Mouse (Mus musculus): ENCODE measurements around the gene Wdhd1. TPM values are rescaled to one million over a fixed set of nuclear protein-coding genes. Genes with fewer than 3 reads are reported as not detected.
A peak's percentile ranks its signal among the peaks of the same experiment; 100 is the strongest.

The Wdhd1 gene
- total RNA-seq, 1 experiment from 2014 or later, result 4.8 TPM

DNA sequence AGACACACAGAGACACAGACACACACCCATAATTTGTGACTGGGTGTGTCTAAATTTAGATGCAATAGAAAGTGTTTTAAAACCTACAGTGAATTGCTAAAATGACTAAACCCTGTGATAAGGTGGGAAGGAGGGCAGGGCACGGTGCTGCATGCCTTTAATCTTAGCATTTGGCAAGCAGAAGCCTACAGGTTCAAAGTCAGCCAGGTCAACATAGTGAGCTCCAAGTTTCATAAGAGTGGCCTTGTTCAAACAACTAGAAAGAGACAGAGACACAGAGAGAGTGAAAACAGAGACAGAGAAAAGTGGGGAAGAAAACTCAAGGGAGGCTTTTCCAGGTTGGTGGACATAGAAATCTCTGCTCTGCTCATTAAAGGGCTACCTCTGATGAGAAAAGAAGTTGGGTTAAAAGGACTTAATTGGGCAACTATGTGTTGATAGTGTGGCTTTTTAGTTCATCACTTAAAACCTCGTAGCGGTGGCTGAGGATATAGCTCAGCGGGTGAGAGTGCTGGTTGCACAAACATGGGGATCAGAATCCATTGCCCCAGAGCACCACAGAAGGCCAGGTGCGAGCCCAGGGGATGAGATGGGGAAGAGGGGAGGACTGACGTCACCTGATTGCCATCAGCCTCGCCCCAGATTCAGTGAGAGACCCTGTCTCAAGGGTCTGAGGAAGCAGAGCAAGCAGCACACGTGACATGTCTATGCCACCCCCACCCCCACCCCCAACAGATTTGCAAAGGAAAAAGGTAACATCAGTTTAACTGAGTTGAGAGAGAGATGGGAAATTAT, 56.2 kb downstream of the Wdhd1 start:
- no peak for DNase-seq

- DNase-seq, result peak; percentile 10
These were observed 57.7 kb downstream of the Wdhd1 start for GRCm38 (mm10) chr14:47218766-47219606.

DNA sequence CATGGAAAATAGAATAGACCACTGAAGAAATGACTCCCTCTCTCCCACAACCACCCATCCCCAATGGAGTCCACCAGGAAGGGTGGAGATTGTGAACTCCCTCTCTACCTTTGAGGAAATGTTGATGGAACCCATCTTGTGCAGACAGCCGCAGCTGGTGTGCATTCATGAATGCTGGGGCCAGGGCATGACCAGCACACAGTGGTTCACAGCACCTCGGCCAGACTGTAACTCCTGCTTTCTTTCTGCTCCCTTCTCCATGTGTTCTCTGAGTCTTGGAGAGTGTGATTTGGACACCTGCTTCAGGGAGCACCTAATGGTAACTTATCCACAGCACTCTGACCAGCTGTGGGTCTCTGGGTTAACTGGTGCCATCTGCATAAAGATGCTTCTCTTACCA, 60.1 kb downstream of the Wdhd1 start:
- no peak for DNase-seq

DNA sequence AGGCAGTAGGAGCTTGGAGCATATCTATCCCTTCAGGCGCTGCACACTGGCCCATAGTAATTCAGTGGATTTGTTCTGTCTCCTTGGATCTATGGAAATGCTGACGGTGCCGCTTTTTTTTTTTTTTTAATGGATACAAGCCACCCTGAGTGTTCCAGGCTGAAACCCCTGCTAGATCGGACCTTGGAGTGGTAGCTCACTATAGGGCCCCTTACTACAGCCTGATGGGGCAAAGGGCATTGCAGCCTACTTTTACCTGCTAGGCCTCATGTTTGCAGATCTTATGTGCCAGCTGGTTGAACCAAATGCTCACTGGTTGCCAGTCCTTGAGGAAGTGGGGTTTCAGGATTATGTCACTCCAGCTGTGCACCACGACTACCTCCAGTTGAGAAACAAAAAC, 62.3 kb downstream of the Wdhd1 start:
- no peak for DNase-seq

DNA sequence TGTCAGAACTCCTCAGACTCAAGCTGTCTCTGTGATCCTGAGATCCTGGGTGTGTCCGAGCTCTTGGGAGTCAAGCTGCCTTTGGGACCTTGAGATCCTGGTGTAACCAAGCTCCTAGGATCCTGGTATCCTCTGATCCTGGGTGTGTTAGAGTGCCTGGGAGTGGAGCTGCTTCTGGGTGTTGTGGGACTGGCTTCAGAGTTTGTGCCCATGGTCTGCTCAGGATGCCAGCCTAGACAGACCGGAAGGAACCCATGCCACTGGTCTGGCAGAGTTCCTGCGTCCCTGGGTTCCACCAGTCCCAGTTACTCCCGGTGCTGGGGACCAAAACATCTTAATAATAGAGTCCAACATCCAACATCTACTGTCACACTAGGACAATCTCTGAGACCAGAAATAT, 63.4 kb downstream of the Wdhd1 start:
- DNase-seq, result no peak

DNA sequence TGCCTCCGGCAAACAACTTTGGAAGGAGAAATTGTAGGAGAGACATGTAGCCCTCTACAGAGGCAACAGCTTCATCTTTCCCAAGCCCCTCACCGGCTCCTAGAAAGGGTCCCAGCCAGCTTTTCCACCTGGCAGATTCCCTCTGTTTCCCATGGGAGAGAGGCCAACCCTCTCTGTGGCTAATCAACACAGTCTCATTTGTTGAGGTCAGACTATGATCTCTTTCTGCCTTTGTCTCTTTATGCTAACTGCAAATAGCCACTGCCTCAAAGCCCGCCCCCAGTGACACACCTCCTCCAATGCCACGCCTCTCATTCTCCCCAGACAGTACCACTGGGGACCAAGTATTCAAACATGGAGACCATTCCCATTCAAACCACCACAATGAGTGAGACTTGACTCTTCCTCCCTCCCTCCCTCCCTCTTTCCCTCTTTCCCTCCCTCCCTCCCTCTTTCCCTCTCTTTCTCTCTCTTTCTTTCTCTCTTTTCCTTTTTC, 66.9 kb downstream of the Wdhd1 start:
- no peak for DNase-seq

DNA sequence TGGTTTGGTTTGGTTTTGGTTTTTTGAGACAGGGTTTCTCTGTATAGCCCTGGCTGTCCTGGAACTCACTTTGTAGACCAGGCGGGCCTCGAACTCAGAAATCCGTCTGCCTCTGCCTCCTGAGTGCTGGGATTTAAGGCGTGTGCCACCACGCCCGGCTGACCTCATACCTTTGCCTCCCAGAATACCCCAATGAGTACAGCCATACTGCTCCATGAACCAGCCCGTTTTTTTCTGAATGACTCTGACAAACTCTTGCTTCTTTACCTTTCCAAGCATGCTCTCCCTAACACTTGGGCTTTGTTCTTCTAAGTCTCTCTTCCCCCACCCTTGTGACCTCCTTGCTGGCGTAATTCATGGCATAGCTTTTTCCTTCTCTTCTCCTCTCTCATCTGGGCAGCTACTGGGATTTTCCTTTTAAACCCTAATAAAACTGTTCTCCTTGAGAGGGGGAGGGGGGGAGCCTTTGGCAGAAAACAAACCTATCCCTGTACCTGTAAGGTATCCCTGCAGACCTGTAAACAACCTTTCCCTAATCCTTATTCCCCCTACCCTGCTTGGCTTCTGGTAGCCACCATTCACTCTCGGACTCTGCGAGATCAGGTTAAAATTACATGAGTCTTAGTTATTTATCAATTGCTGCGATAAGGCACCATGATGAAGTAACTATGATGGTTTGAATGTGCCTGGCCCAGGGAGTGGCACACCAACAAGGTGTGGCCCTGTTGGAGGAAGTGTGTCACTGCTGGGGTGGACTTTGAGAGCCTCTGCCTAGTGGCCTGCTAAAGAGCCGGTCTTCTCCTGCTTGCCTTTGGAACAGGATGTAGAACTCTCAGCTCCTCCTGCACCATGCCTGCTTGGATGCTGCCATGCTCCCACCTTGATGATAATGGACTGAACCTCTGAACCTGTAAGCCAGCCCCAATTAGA, 67.8 kb downstream of the Wdhd1 start:
- DNase-seq, result no peak

DNA sequence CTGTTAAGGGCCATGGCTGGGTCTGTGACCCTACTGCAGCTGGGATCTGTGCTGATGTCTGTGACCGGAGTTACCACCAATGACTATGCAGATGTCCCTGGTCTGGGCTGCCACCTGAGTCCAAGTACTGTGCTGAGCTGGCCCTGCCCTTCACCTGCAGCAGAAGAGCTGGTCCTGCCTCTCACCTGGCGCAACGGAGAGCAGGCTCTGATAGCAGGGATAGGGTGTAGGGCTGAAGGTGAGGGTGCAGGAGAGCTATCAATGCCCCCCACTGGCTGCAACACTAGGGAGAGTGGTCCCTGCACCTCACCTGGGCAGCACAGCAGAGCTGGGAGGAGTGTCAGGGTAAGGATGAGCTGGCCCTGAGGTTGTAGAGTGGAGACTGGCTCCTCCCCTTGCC, 70.1 kb downstream of the Wdhd1 start:
- no peak for DNase-seq

- no peak for DNase-seq
These were observed 71.2 kb downstream of the Wdhd1 start for GRCm38 (mm10) chr14:47205270-47205972.

- DNase-seq, result no peak
These were observed 79.3 kb downstream of the Wdhd1 start for GRCm38 (mm10) chr14:47197340-47197739.

- no peak for DNase-seq
These were observed 79.9 kb downstream of the Wdhd1 start for GRCm38 (mm10) chr14:47196711-47197110.

DNA sequence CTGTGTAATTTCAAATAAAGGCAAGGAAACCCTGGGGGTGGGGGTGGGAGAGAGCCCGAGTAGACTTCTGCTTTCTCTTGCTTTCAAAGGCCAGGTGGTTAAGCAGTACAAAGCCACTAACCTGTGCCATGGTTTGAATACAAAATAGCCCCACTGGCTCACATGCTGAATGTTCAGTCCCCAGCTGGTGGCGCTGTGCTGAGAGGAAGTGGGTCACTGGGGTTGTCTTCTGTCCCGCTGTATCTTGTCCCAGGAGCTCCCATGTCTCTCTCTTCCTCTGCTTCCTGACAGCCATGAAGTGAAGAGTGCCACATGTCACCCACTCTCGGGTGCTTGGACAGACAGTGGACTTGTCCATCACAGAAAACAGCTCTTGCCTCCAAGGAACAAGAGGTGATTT, 82.6 kb downstream of the Wdhd1 start:
- no peak for DNase-seq

GRCm38 (mm10) chr14:47193506-47193905, 83.2 kb downstream of the Wdhd1 start:
- no peak for DNase-seq

DNA sequence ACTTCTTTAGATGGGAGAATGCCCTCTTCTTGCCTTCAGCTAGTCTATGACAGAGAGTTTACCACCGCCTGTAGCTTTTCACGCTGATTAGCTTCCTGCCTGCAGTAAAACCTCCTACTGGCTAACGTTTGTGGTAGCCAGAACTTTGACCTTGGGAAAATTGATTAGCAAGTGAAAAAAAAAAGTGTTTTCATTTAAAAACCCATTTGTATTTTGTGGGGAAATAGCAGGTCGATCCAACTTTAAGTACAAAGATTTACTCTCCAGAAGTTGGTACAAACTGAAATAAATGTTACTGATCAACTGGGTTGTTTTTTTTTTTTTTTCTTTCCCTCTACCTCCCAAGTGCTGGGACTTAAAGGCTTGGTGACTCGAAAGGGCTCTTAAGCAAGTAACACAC, 84.8 kb downstream of the Wdhd1 start:
- no peak for DNase-seq

Other genes starting within 250 kb of the Wdhd1 start
- 66.2 and 71.6 TPM in 2 replicates for gene Gch1, start 87.4 kb downstream of the Wdhd1 start, total RNA-seq (2021)
- 20.1 and 20.6 TPM in 2 replicates for gene Socs4, start 74 bp upstream of the Wdhd1 start, total RNA-seq (2021)
- 60.6 and 77.5 TPM in 2 replicates for gene Mapk1ip1l, start 21.4 kb upstream of the Wdhd1 start, total RNA-seq (2021)
- gene Lgals3, start 90.9 kb upstream of the Wdhd1 start, total RNA-seq (2021), result 5.2 and 10.2 TPM in 2 replicates
- gene Dlgap5, start 141.6 kb upstream of the Wdhd1 start, total RNA-seq (2021), result 5.6 and 6.0 TPM in 2 replicates
- 19.6 and 25.3 TPM in 2 replicates for gene Fbxo34, start 173.6 kb upstream of the Wdhd1 start, total RNA-seq (2021)

Data from adrenal gland, postnatal 25 days (tissue).